Mouse (Mus musculus) induced T-regulatory cell, adult 2 months (primary cell): ENCODE measurements around the gene Wfdc10.

ENCODE experiments used
- DNase-seq: peaks from one replicate; pipeline ENCODE4 v3.0.0-alpha.2; 2012; ENCODE audit warnings: low read depth

Gene Wfdc10

GRCm38 (mm10) chr2:164701761-164702160 lies 45.9 kb downstream of the Wfdc10 start:
- no peak for DNase-seq

- DNase-seq = no peak
Observed at GRCm38 (mm10) chr2:164704235-164704634, 48.4 kb downstream of the Wfdc10 start.

- DNase-seq = no peak
Observed at GRCm38 (mm10) chr2:164705328-164705727, 49.5 kb downstream of the Wfdc10 start.

DNA sequence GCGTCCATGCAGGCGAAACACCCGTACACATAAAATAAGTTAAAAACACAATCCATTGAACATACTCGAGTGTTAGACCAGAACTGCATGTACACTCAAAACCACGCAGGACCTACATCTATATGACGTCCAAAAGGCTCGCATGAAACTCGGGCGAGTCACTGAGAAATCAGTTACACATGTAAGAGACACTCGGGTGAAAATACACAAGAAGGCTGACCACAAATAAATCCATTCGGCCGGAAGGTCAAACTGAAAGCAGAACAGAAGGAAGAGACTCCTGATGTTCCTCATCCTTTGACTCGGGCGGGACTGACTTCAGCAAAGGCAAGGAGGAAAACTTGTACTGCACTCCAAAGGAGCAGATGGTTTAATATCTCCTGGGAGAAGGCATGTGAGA lies 50.1 kb downstream of the Wfdc10 start:
- no peak for DNase-seq
